21 mouse cellular contexts compared by ENCODE assay signal in genomic region chr14:31721256-31721655, GRCm38 (mm10).
DNase-seq lines count a peak whose midpoint lies in the region; ATAC-seq and TF ChIP-seq lines count a peak whose summit lies in the region.
"Had no signal": no experiment of that assay in that cellular context is flagged by ENCODE, and none has a peak within 500 bp of the region (broad histone marks: within the 10 kb centered on the region; RNA-seq: fewer than 3 reads in every experiment).

No protein-coding gene starts in this region.

- no peaks in the 10 kb centered on the region for H3K9me3 ChIP-seq in liver, embryonic 12.5 days (replicated peaks)
- no peaks in the 10 kb centered on the region for H3K9me3 ChIP-seq in neural tube, embryonic 15.5 days (replicated peaks)
- H3K9me3 ChIP-seq: embryonic facial prominence, embryonic 10.5 days; embryonic facial prominence, embryonic 12.5 days; forebrain, embryonic 13.5 days; forebrain, embryonic 15.5 days had no signal

- no peak overlapping the region for H3K4me2 ChIP-seq in liver, embryonic 12.5 days
- H3K4me2 ChIP-seq in neural tube, embryonic 15.5 days, result no peak overlapping the region
- H3K4me2 ChIP-seq: embryonic facial prominence, embryonic 12.5 days; forebrain, embryonic 13.5 days; forebrain, embryonic 15.5 days had no signal

- no peak for TF ChIP-seq POLR2A in liver, adult 2 months (IDR thresholded peaks at IDR 0.05; ENCODE audit: extremely low read depth, insufficient read depth, low read length)

- H3K27me3 ChIP-seq in liver, adult 2 months (ENCODE audit: control insufficient read depth, insufficient read depth, low read length), result no peaks in the 10 kb centered on the region
- H3K27me3 ChIP-seq in liver, embryonic 12.5 days (replicated peaks), result no peaks in the 10 kb centered on the region
- no peaks in the 10 kb centered on the region for H3K27me3 ChIP-seq in neural tube, embryonic 15.5 days (replicated peaks)
- H3K27me3 ChIP-seq: embryonic facial prominence, embryonic 12.5 days; forebrain, embryonic 13.5 days; forebrain, embryonic 15.5 days had no signal

- DNase-seq in heart, adult 11 months, result peak; percentile 52
- DNase-seq in heart, adult 9 months (ENCODE audit: low spot score in 2 of 2), result no peak
- peak; percentile 25 for DNase-seq in liver, adult 2 months (ENCODE audit: extremely low read depth, low read depth, low spot score)
- DNase-seq in 416B (ENCODE audit: low read depth) (peak; percentile 25), MEL-GATA-1-ER (ENCODE audit: extremely low read depth, low read depth) (peak; percentile 43)
- DNase-seq in adrenal gland, postnatal 36 days, result no peak
- DNase-seq: adrenal gland, adult 8-10 months; adrenal gland, postnatal 14 days; cerebellum, adult 11-12 months; cerebellum, adult 2 months; cerebellum, adult 9-10 months; cerebellum, postnatal 10 days; cerebellum, postnatal 25 days; forebrain, postnatal 0 days had no signal

- H3K9ac ChIP-seq in liver, adult 2 months (ENCODE audit: low read depth, low read length), result no peak overlapping the region
- H3K9ac ChIP-seq in liver, embryonic 12.5 days, result no peak overlapping the region
- no peak overlapping the region for H3K9ac ChIP-seq in neural tube, embryonic 15.5 days (replicated peaks)
- H3K9ac ChIP-seq: embryonic facial prominence, embryonic 12.5 days; forebrain, embryonic 13.5 days; forebrain, embryonic 15.5 days; forebrain, postnatal 0 days had no signal

- H3K4me3 ChIP-seq in liver, adult 2 months (ENCODE audit: insufficient read depth, low read depth, low read length), result no peak overlapping the region
- H3K4me3 ChIP-seq in liver, embryonic 12.5 days, result no peak overlapping the region
- no peak overlapping the region for H3K4me3 ChIP-seq in neural tube, embryonic 15.5 days (replicated peaks)
- H3K4me3 ChIP-seq: embryonic facial prominence, embryonic 10.5 days; embryonic facial prominence, embryonic 12.5 days; forebrain, embryonic 13.5 days; forebrain, embryonic 15.5 days had no signal

- peaks cover 40% of the 10 kb centered on the region for H3K36me3 ChIP-seq in liver, adult 2 months (ENCODE audit: control insufficient read depth, insufficient read depth, low read length)
- H3K36me3 ChIP-seq in liver, embryonic 12.5 days, result peaks cover 51% of the 10 kb centered on the region
- H3K36me3 ChIP-seq in neural tube, embryonic 15.5 days, result peaks cover 46% of the 10 kb centered on the region

- ATAC-seq in liver, embryonic 12.5 days, result no peak
- ATAC-seq in neural tube, embryonic 15.5 days (ENCODE audit: low FRiP score), result no peak
- ATAC-seq: activated CD4-positive, CD25-positive, alpha-beta regulatory T cell, adult 4 months; forebrain, embryonic 13.5 days; forebrain, embryonic 15.5 days; forebrain, postnatal 0 days had no signal

- no peaks in the 10 kb centered on the region for H3K4me1 ChIP-seq in liver, adult 2 months (ENCODE audit: control insufficient read depth, insufficient read depth, low read length)
- peaks cover 37% of the 10 kb centered on the region for H3K4me1 ChIP-seq in liver, embryonic 12.5 days
- no peaks in the 10 kb centered on the region for H3K4me1 ChIP-seq in neural tube, embryonic 15.5 days
- H3K4me1 ChIP-seq: embryonic facial prominence, embryonic 10.5 days; embryonic facial prominence, embryonic 12.5 days; forebrain, embryonic 13.5 days; forebrain, embryonic 15.5 days had no signal

- 84% methylated on average over 3 of the region's 3 CpGs for WGBS in liver, adult 2 months
- WGBS in liver, embryonic 12.5 days (ENCODE audit: insufficient replicate concordance), result 75% methylated on average over 3 of the region's 3 CpGs
- 85% methylated on average over 3 of the region's 3 CpGs for WGBS in neural tube, embryonic 15.5 days

- TF ChIP-seq CTCF in liver, adult 2 months (IDR thresholded peaks at IDR 0.05; ENCODE audit: low read depth, low read length), result no peak

- H3K27ac ChIP-seq in liver, adult 2 months (replicated peaks; ENCODE audit: insufficient read depth, low read depth, low read length), result no peak overlapping the region
- no peak overlapping the region for H3K27ac ChIP-seq in liver, embryonic 12.5 days
- H3K27ac ChIP-seq in neural tube, embryonic 15.5 days (replicated peaks), result no peak overlapping the region
- H3K27ac ChIP-seq: embryonic facial prominence, embryonic 10.5 days; embryonic facial prominence, embryonic 12.5 days; forebrain, embryonic 13.5 days; forebrain, embryonic 15.5 days had no signal

- no peaks in the 10 kb centered on the region for H3K79me2 ChIP-seq in liver, adult 2 months (ENCODE audit: control insufficient read depth, insufficient read depth, low read length)

Comparison
In these comparisons a context has a peak if more than half of its experiments do, and no peak if none do; other contexts are left out.
1. DNase-seq: peak in heart, adult 11 months (single experiment), liver, adult 2 months (single experiment), 416B (single experiment) and MEL-GATA-1-ER (single experiment); none in heart, adult 9 months (0 of 2) and adrenal gland, postnatal 36 days (0 of 2).